Mouse (Mus musculus) liver, embryonic 14.5 days (tissue): Measurements from ENCODE around the gene Pygo2.

ENCODE experiments used
- CTCF ChIP-seq: IDR thresholded peaks from 2 replicates; pipeline ENCODE4 v1.5.1; 2016; ENCODE audit warnings: antibody characterized with exemption, low read depth, control low read depth
- EP300 ChIP-seq: IDR thresholded peaks from 2 replicates; pipeline ENCODE4 v1.6.1; 2016; ENCODE audit warnings: antibody characterized with exemption, low read depth

GRCm38 (mm10) chr3:89392871-89393311 lies 37.1 kb upstream of the Pygo2 start:
- no peak for TF ChIP-seq CTCF
- no peak for TF ChIP-seq EP300
